Mouse (Mus musculus): Measurements from ENCODE around the gene Ncbp2. TPM values are rescaled to one million over a fixed set of nuclear protein-coding genes. Genes with fewer than 3 reads are reported as not detected.

Gene Ncbp2
- polyA plus RNA-seq, 1 experiment from 2014 or later = 66.7 TPM

GRCm38 (mm10) chr16:32010330-32010729 lies 62.0 kb downstream of the Ncbp2 start:
- Histone ChIP-seq H3K9me3 (no peaks in the 10 kb centered on the region), H3K36me3 (peaks cover 26% of the 10 kb centered on the region), H3K4me3 (no peak overlapping the region), H3K4me2 (no peak overlapping the region), H3K27me3 (replicated peaks) (no peaks in the 10 kb centered on the region), H3K9ac (no peak overlapping the region), H3K4me1 (no peaks in the 10 kb centered on the region), H3K27ac (replicated peaks) (no peak overlapping the region)
- no peak for ATAC-seq (ENCODE audit: extremely low read depth, insufficient number of reproducible peaks, low FRiP score, low TSS enrichment)
- 85% methylated on average over 4 of the region's 4 CpGs for WGBS

Small RNAs within 50 kb of the gene (microRNA-seq; reads per million reads assigned to microRNA genes)
- gene Gm26269 = not detected

Other genes with a start within 250 kb of the Ncbp2 start
- gene Meltf, start 69.7 kb upstream of the Ncbp2 start, polyA plus RNA-seq (2015; fragmentation: Nextera tagmentation; extraction: Ambion mirVana) = 0.04 and 0.05 TPM in 2 replicates
- gene Pigz, start 14.7 kb upstream of the Ncbp2 start, polyA plus RNA-seq (2015; fragmentation: Nextera tagmentation; extraction: Ambion mirVana) = 0.60 and 0.73 TPM in 2 replicates
- 101 and 107 TPM in 2 replicates for gene 0610012G03Rik, start within 50 bp of the Ncbp2 start, polyA plus RNA-seq (2015; fragmentation: Nextera tagmentation; extraction: Ambion mirVana)
- gene Senp5, start 54.8 kb downstream of the Ncbp2 start, polyA plus RNA-seq (2015; fragmentation: Nextera tagmentation; extraction: Ambion mirVana) = 10.4 and 11.3 TPM in 2 replicates
- 23.1 and 23.2 TPM in 2 replicates for gene Pak2, start 130.8 kb downstream of the Ncbp2 start, polyA plus RNA-seq (2015; fragmentation: Nextera tagmentation; extraction: Ambion mirVana)
- 82.2 and 82.5 TPM in 2 replicates for gene Pigx, start 151.2 kb downstream of the Ncbp2 start, polyA plus RNA-seq (2015; fragmentation: Nextera tagmentation; extraction: Ambion mirVana)
- 18.3 and 20.7 TPM in 2 replicates for gene Cep19, start 151.3 kb downstream of the Ncbp2 start, polyA plus RNA-seq (2015; fragmentation: Nextera tagmentation; extraction: Ambion mirVana)
- gene Nrros, start 217.1 kb downstream of the Ncbp2 start, polyA plus RNA-seq (2015; fragmentation: Nextera tagmentation; extraction: Ambion mirVana) = 5.9 and 8.3 TPM in 2 replicates
- not detected in 2 replicates for gene Bex6, start 231.3 kb downstream of the Ncbp2 start, polyA plus RNA-seq (2015; fragmentation: Nextera tagmentation; extraction: Ambion mirVana)